Mouse (Mus musculus) embryonic facial prominence, embryonic 11.5 days (tissue): ENCODE data around the gene Car5a. TPM values are rescaled to one million over a fixed set of nuclear protein-coding genes. Genes with fewer than 3 reads are reported as not detected.

ENCODE experiments used
- ATAC-seq: fragments of 200-750 bp; cut with Nextera tagmentation; replicated peaks from 2 replicates; pipeline ENCODE4 v1.8.0; 2017; ENCODE audit warnings: low read depth; ENCODE audit not compliant: insufficient number of reproducible peaks, low FRiP score, low TSS enrichment
- DNase-seq: peaks from one replicate; pipeline ENCODE4 v3.0.0-alpha.2; 2015; ENCODE audit warnings: low spot score
- H3K27ac ChIP-seq: fragments of 300-500 bp; sonication (generic); replicated peaks from 2 replicates; pipeline ENCODE4 v1.5.1; 2014; ENCODE audit warnings: mild to moderate bottlenecking, low read depth, low read length, control low read depth
- H3K27me3 ChIP-seq: fragments of 300-500 bp; sonication (generic); 2 replicates; pipeline ENCODE4 v1.6.1; 2014; ENCODE audit warnings: mild to moderate bottlenecking, low read length, moderate library complexity, mixed read lengths; ENCODE audit not compliant: control insufficient read depth, insufficient read depth
- H3K36me3 ChIP-seq: fragments of 300-500 bp; sonication (generic); replicated peaks from 2 replicates; pipeline ENCODE4 v1.6.1; 2014; ENCODE audit warnings: low read depth, mild to moderate bottlenecking, low read length, moderate library complexity, mixed read lengths; ENCODE audit not compliant: control insufficient read depth, insufficient read depth
- H3K4me1 ChIP-seq: fragments of 300-500 bp; sonication (generic); 2 replicates; pipeline ENCODE4 v1.6.1; 2014; ENCODE audit warnings: low read length, mixed read lengths; ENCODE audit not compliant: control insufficient read depth, insufficient read depth
- H3K4me2 ChIP-seq: fragments of 300-500 bp; sonication (generic); 2 replicates; pipeline ENCODE4 v1.6.1; 2014; ENCODE audit warnings: low read depth, mild to moderate bottlenecking, control low read depth, low read length, moderate library complexity
- H3K4me3 ChIP-seq: fragments of 300-500 bp; sonication (generic); 2 replicates; pipeline ENCODE4 v1.5.1; 2014; ENCODE audit warnings: low read depth, low read length, control low read depth
- H3K9ac ChIP-seq: fragments of 300-500 bp; sonication (generic); replicated peaks from 2 replicates; pipeline ENCODE4 v1.6.1; 2014; ENCODE audit warnings: mild to moderate bottlenecking, control low read depth, low read length
- H3K9me3 ChIP-seq: fragments of 300-500 bp; sonication (generic); replicated peaks from 2 replicates; pipeline ENCODE4 v1.6.1; 2016; ENCODE audit warnings: mild to moderate bottlenecking, low read length, inconsistent platforms, mixed read lengths; ENCODE audit not compliant: control insufficient read depth
- WGBS: fragments of 180-500 bp; shearing (Covaris S2); extraction: QIAGEN DNeasy Blood & Tissue Kit; methylation state at CpG from one replicate; pipeline ENCODE4 v1.1.7; 2014; 5-methylcytosine and 5-hydroxymethylcytosine counted together
- polyA plus RNA-seq: library from polyadenylated mRNA; unstranded; fragments of >200 nt; fragmentation: Nextera tagmentation; extraction: Ambion mirVana; gene quantifications from 2 replicates; pipeline ENCODE4 v1.2.1, GENCODE M21; 2014

Gene Car5a
- polyA plus RNA-seq, 1 experiment from 2014 or later, result not detected

DNA sequence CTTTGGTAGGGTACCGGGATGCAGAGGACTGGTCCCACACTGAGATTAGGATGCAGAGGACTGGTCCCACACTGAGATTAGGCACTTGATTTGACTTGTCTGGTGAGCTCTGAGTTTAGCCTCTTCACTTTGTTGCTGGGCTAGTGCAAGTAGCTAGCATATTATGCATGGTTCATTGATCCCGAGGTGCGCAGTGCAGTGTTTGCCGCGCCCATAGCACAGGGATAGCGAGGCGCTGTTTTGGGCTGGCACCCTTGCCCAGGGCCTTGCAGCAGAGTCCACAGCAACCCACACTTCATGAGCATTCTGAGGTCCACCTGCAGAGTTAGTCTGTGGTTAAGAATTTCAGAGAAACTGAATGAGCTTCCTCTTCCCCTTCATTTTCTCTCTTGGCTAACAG lies 8.1 kb upstream of the Car5a start:
- H3K9me3 ChIP-seq, result no peaks in the 10 kb centered on the region
- no peaks in the 10 kb centered on the region for H3K27me3 ChIP-seq
- DNase-seq, result no peak
- H3K4me1 ChIP-seq, result peaks cover 4% of the 10 kb centered on the region; the same call in 1 of the 2 replicates
- H3K36me3 ChIP-seq, result no peaks in the 10 kb centered on the region
- H3K4me2 ChIP-seq, result no peak overlapping the region
- WGBS, result 92% methylated on average over 7 of the region's 7 CpGs
- no peak overlapping the region for H3K9ac ChIP-seq
- no peak overlapping the region for H3K27ac ChIP-seq
- no peak overlapping the region; the same call in 1 of the 2 replicates for H3K4me3 ChIP-seq
- ATAC-seq, result no peak

DNA sequence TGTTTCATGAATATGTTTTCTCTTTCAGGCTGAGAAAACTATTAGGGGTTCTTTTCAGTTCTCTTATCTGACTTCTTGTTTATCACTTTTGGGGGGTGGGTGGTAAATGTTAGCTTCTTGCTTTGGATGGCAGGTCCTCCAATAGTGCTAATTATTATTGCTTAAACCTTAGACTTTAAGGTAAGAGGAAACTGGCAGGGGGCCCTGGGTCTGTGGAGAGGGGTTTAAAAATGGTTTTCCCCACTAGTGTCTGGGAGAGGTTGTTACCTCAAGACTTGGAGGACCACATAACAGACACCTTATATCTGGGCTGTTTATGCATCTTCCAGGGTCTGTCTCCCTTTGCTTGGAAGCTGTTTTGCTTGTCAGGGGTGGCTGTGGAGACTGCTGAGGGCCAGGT lies 7.4 kb upstream of the Car5a start:
- no peaks in the 10 kb centered on the region for H3K9me3 ChIP-seq
- no peak overlapping the region for H3K4me2 ChIP-seq
- no peak overlapping the region for H3K27ac ChIP-seq
- H3K9ac ChIP-seq, result 0 out of 2 replicates have a peak overlapping the region, but pooled peaks have one; percentile 1
- peak overlapping the region; percentile 1; the same call in 1 of the 2 replicates for H3K4me3 ChIP-seq
- H3K36me3 ChIP-seq, result no peaks in the 10 kb centered on the region
- no peak for DNase-seq
- no peak for ATAC-seq
- H3K4me1 ChIP-seq, result peaks cover 4% of the 10 kb centered on the region; the same call in 1 of the 2 replicates
- H3K27me3 ChIP-seq, result no peaks in the 10 kb centered on the region

DNA sequence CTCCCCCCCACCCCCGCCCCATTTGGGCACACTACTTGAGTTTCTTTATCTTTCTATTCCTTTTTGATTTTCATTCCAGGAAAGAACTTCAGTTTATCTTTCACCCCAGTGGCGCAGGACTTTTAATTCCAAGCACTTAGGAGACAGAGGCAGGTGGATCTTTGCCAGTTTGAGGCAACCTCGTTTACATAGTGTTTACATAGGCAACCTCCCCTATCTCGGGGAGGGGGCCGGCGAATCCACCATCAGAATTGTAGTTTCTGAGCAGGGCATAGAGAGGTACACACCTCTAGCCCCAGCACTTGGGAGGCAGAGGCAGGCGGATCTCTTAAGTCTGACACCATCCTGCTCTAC lies 6.9 kb upstream of the Car5a start:
- DNase-seq, result no peak
- no peak for ATAC-seq
- Histone ChIP-seq H3K4me2 (peak overlapping the region; percentile 79), H3K4me3 (peak overlapping the region; percentile 95), H3K36me3 (no peaks in the 10 kb centered on the region), H3K4me1 (peaks cover 4% of the 10 kb centered on the region; the same call in 1 of the 2 replicates), H3K27me3 (no peaks in the 10 kb centered on the region), H3K27ac (no peak overlapping the region; the same call in 1 of the 2 replicates), H3K9ac (peak overlapping the region; percentile 98), H3K9me3 (no peaks in the 10 kb centered on the region)
- 44% methylated on average over 7 of the region's 7 CpGs for WGBS

DNA sequence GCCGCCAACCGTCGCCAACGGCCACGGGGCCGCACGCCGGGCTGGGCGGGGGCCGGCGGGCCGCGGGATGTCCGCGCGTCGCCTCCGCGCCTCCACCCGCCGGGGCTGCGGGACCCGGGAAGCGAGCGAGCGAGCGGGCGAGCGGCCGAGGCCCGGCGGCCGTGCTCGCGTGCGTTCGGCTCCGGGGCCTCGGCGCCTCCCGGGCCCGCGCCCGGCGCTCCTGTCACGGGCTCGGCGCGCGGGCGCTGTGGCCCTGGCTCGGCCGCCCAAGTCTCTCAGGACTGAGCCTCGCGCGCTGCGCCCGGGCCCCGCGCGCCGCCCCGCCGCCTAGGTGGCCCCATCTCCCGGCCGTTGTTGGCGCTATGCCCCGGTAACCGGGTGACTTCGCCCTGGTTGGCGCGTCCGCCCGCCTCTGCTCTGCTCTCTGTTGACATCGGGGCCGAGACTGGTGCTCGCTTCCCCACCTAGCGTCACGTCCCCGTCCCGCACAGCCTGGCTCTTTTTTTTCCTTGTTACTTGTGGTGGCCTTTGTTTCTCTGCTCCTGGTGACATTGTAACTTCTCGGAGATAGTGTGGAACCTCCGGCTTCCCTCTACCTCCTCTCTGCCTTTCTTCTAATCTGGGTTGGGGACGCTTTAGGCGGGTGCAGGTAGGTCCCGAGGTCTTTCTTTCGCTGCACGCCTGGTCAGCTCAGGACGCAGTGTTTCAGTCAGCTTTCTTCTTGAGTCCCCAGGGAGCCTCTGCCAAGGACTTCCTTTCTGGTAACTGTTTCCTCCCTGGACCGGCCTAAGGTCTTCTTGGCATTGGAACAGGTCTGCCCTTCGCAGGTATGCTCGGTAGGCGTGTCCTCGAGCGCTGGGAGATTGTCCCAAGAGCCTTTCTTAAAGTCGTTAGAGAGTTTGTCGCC lies 6.3 kb upstream of the Car5a start:
- no peaks in the 10 kb centered on the region for H3K9me3 ChIP-seq
- H3K36me3 ChIP-seq, result no peaks in the 10 kb centered on the region
- DNase-seq (peak; percentile 54), ATAC-seq (peak; percentile 3; the same call in 1 of the 2 replicates)
- H3K4me1 ChIP-seq, result peaks cover 4% of the 10 kb centered on the region; the same call in 1 of the 2 replicates
- H3K4me2 ChIP-seq, result peak overlapping the region; percentile 79
- no peaks in the 10 kb centered on the region for H3K27me3 ChIP-seq
- WGBS, result 2% methylated on average over 66 of the region's 97 CpGs
- H3K4me3 ChIP-seq, result peak overlapping the region; percentile 95
- peak overlapping the region; percentile 98 for H3K9ac ChIP-seq
- H3K27ac ChIP-seq, result peak overlapping the region; percentile 84

GRCm38 (mm10) chr8:121949941-121950748 lies 5.4 kb upstream of the Car5a start:
- Histone ChIP-seq H3K9me3 (no peaks in the 10 kb centered on the region), H3K27me3 (no peaks in the 10 kb centered on the region), H3K4me3 (peak overlapping the region; percentile 95), H3K9ac (peak overlapping the region; percentile 98), H3K27ac (peak overlapping the region; percentile 84), H3K4me2 (peak overlapping the region; percentile 79), H3K36me3 (no peaks in the 10 kb centered on the region), H3K4me1 (peaks cover 4% of the 10 kb centered on the region; the same call in 1 of the 2 replicates)
- peak; percentile 98 for DNase-seq
- WGBS, result under 1% methylated on average over 63 of the region's 66 CpGs
- peak; percentile 91 for ATAC-seq

DNA sequence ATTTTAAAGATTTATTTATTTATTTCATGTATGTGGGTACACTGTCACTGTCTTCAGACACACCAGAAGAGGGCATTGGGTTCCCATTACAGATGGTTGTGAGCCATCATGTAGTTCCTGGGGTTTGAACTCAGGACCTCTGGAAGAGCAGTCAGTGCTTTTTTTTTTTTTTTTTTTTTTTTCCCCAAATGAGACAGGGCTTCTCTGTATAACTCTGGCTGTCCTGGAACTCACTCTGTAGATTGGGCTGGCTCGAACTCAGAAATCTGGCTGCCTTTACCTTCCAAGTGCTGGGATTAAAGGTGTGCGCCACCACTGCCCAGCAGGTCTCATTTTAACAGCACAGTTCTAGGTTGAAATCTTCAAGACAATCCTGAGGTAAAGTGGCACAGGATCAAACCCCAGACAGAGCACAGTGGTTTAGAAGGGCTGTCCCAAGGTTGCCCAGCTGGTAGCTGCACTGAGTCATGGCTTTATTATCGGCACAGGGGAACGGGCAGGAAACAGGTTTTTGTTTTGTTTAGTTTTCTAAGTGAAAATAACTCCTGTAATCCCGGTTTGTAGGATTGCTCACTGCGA lies 4.6 kb upstream of the Car5a start, which contains the start of gene Banp:
TSS of gene Banp (plus strand) at position 529 of the 579 bp plus-strand sequence.
- H3K27ac ChIP-seq, result peak within 1 kb of the TSS; percentile 84
- peak within 1 kb of the TSS; percentile 98 for H3K9ac ChIP-seq
- ATAC-seq (no peak), DNase-seq (no peak)
- H3K36me3 ChIP-seq, result no peaks in the 10 kb centered on the region
- no peaks in the 10 kb centered on the region for H3K27me3 ChIP-seq
- H3K9me3 ChIP-seq, result no peaks in the 10 kb centered on the region
- H3K4me3 ChIP-seq, result peak within 1 kb of the TSS; percentile 95
- peaks cover 4% of the 10 kb centered on the region; the same call in 1 of the 2 replicates for H3K4me1 ChIP-seq
- H3K4me2 ChIP-seq, result peak within 1 kb of the TSS; percentile 79
- 67% methylated on average over 6 of the region's 6 CpGs for WGBS

DNA sequence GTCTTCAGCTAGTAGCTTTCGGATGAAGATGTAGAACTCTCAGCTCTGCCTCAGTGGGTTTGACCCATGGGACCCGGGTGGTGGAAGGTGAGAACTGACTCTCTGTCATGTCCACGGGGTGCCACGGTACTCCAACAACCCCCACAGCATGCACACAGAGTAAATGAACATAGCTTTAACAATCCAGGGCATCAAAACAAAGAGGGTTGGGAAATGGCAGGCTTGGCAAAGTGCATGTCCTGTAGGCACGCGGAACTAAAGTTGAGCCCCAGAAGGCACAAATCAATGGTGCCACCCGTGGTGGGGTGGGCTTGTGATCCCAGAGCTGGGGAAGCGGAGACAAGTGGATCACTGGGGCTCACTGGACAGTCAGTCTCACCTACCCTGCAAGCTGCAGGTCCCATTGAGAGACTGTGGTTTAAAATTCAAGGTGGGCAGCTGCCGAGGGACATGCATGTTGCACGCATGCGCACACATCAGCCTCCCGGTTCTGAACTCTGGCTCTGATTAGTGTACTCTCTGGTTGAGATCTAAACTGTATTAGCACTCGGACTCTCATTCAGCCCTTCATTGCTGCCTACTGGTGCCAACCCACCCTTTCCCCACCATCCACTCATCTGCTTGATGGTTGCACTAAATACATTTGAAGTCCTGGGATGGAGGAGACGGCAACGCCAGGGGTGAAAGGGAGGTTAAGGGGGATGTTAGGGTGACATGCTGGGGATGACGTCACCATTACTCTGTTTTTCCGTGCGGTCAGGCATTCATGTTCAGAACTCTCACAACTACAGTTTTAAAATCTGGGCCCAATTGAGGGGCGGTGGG lies 3.8 kb upstream of the Car5a start:
- Histone ChIP-seq H3K36me3 (no peaks in the 10 kb centered on the region), H3K4me3 (no peak overlapping the region), H3K4me1 (peaks cover 4% of the 10 kb centered on the region; the same call in 1 of the 2 replicates), H3K27ac (peak overlapping the region; percentile 30; the same call in 1 of the 2 replicates), H3K9ac (no peak overlapping the region), H3K9me3 (no peaks in the 10 kb centered on the region), H3K27me3 (no peaks in the 10 kb centered on the region), H3K4me2 (peak overlapping the region; percentile 64)
- DNase-seq, result no peak
- WGBS, result 58% methylated on average over 19 of the region's 19 CpGs
- no peak for ATAC-seq
